Mouse (Mus musculus) liver, postnatal 0 days (tissue): ENCODE data around the gene Tmem156.

Source experiments
- CTCF ChIP-seq: sonication (generic); IDR thresholded peaks from 2 replicates; pipeline ENCODE4 v1.5.1; 2016; ENCODE audit warnings: antibody characterized with exemption, low read depth
- EP300 ChIP-seq: IDR thresholded peaks from 2 replicates; pipeline ENCODE4 v1.6.1; 2016; ENCODE audit warnings: antibody characterized with exemption, low read depth, mild to moderate bottlenecking

GRCm38 (mm10) chr5:65096082-65096481, 4.2 kb upstream of the Tmem156 start:
- TF ChIP-seq CTCF, result no peak
- no peak for TF ChIP-seq EP300
